Mouse (Mus musculus): ENCODE data around the gene Dgcr2.

Gene Dgcr2

DNA sequence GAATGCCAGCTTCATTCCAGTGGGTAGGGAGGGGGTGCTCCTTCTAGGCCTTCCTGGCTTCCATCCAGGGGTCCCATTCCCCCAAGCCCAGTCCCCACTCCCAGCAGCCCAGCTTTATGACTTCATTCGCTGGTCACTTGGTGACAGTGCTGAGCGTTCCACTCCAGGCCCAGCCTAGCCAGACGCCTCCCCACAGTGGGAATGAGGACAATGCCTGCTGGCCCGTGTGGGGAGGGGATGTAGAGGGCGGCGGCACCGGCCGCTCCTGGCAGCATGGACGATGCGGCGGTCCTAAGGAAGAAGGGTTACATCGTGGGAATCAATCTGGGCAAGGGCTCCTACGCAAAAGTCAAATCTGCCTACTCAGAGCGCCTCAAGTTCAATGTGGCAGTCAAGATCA lies at the start of gene Dgcr2, which contains the start of gene Tssk2:
Gene Dgcr2, minus strand, starts transcription at position 101 of the 400 bp plus-strand sequence.
Gene Tssk2, plus strand, starts transcription at position 176 of the 400 bp plus-strand sequence.
- no peak for DNase-seq (ENCODE audit: low spot score)

DNA sequence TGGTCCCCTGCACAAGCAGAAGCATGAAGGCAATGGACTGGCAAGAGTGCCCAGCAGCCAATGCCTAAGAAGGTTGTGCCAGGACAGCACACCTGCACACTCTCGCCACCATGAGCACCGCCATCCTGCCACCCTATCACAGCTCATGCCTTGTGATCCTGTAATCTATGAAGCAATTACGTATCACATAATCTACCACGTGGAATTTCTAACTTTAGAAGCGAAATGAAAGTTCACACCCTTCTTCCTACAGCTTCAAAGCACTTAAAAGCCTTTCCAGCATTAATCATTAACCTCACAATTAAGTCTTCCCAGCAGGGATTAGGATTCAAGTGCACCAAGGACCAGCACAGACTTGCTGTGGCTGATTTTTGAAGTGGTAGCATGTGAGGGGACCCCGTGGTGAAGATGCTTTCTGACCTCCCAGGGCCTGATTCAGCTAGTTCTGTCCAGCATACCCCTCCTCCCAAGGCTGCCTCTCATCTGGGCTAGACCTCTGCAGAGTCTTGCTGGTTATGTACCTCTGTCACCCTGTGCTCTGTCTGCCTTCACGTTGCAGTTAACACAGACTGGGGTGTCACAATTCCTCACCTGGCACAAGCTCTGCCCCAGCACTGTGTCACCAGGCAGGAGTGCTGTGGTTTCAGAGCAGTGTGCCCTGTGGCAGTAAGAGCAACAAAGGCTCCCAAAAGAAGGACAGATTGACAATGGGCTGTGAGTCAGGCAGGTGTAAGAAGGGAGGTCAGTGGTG lies 46.9 kb upstream of the Dgcr2 start:
- peak; percentile 54 for DNase-seq (ENCODE audit: low spot score)

DNA sequence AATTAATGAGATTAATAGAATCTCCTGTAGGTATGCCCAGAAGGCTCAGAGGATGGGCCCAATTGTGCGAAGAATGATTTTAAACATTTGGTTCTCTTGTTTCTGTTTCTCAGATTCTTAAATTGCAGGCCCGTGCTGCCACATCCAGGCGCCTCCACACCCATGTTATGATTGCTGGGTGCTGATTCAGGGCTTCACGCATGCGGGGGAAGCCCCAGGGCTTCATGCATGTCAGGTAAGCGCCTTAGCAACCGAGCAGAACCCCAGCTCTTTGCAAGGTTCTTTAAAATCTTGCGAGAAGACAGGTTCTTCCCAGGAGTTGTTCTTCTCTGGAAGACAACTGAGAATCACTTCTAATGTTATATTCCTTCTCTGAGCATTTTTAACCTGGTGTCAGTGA lies 45.1 kb upstream of the Dgcr2 start:
- no peak for DNase-seq (ENCODE audit: low spot score)

DNA sequence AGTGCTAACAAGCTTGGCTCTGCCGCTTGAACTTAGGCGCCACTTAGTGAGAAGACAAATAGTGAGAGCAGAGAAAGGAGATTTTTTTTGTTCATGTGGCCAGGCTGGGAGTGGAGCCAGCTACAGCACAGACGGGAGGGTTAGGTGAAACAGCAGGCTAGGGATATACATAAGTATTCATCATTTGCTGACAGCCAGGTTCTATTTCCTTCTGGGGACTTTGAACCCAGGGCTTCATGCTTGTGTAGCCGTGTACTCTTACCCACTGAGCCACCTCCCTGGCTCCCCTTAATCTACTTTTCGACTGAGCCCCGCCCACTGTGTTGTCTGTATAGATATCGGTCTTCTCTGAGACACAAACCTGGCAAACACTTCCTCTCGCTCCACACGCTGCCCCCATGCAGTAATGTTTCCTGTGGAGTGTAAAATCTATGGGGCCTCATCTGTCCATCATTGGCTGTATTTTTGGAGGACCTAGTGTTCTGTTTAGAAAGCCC lies 40.9 kb upstream of the Dgcr2 start:
- no peak for DNase-seq (ENCODE audit: low spot score)

DNA sequence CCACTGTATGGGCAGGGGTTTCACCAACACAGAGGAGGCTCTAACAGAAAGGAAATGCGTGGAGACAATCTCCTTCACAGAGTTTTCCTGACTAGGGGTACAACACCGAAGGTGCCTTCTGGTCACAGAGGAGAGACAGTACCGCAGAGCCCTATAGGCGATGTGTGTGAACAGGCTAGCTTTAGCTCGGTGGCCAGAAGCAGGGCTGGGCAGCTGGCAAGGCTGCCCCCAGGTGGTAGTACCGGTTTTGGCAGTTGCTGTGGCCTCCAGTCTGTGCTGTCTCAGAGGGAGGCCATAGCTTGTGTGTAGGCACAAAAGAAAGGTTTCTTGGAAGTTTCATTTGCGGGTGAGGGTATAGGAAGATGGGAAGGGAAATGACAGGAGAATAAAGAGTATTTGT lies 40.5 kb upstream of the Dgcr2 start:
- DNase-seq (ENCODE audit: low spot score): peak; percentile 77

DNA sequence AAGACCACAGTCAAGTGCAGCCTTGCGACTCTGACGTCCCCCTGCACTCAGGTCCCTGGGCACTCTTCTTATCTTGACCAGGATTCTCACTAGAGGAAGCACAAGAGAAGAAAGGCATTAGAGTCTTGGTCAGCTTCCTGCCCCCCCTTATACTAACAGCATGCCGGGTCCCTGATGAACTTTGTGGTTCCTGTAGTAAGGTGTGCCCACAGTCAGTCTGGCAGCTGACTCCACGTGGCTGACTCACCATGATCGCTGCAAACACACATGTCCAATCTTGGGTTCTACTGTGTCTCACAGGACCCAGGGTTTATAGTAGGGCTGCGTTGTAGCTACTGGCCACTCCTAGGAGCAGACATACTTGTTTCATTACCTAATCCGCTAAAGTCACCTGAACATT lies 39.8 kb upstream of the Dgcr2 start:
- DNase-seq (ENCODE audit: low spot score): no peak

DNA sequence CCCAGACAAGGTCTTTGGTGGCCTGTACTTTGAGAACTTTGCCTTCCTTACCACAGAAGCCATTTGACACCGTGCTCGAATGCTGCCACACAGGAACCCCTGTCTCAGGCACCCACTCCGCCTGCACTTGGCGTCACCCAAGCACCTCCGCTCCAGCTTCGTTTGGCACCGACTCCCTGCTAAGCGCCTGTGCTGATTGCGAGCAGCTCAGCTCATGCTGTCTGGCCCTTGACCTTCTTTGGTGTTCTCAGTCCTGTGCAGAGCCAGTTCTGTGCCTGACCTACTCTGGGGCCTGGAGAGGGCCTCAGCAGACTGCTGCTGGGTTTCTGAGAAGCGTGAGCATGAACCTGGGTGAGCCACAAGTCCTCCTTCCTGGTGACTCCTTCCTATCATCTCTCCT lies 38.4 kb upstream of the Dgcr2 start:
- peak; percentile 49 for DNase-seq (ENCODE audit: low spot score)

DNA sequence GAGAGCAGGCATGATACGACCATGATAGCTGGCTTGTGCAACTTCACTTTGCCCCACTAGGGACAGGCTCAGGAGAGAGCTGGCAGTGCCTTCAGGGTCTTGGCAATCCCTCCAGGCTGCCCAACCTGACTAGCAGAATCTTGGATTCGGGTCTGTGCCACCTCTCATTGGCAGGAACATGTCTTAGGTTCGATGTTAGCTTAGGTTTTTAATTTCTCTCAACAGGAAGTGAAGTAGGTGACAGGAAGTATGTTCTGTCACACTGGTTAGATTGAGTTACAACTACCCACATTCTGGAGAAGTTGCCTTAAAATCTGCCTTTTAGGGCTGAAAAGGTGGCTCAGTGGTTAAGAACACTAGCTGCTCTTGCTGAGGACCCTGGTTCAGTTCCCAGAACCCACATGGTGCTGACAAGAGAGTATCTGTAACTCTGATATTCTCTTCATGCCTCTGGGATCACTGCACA lies 36.1 kb upstream of the Dgcr2 start:
- DNase-seq (ENCODE audit: low spot score): no peak

DNA sequence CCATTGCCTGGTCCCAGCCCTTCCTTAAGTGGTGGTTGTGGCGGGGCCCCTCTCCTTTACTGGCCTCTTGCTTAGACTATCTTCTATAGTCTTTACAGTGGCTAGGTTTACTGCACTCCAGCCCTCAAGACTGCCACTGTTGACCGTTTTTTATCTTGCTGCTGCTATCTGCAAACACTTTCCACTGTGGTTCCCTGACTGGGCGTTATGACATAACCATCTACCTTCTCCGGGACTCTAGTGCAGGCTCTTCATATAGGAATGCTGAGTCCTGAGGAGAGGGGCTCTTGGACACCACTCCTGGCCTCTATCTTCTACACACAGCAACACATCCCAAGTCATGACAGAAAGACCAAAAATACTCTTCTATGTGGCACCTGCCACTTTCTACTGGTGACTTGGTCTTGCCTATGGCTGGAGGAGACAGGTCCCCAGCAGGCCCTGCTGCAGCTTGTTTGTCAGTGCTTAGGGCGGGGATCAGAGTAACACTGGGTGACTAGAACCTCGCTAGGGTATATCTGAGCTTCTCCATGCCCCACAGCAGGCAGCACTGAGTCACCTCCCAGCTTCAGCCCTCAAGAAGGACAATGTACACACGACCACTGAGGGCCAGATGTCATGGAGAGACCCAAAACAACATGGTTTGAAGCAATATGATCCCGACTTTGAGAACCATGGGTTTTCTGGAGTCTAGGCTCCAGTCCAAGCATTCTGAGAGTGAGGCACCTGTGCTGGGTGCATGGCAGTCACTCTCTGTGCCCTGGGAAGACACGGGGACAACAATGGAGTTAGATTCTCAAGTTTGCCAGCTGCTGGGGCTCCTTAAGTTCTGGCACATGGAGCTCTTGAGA lies 35.5 kb upstream of the Dgcr2 start:
- no peak for DNase-seq (ENCODE audit: low spot score)

DNA sequence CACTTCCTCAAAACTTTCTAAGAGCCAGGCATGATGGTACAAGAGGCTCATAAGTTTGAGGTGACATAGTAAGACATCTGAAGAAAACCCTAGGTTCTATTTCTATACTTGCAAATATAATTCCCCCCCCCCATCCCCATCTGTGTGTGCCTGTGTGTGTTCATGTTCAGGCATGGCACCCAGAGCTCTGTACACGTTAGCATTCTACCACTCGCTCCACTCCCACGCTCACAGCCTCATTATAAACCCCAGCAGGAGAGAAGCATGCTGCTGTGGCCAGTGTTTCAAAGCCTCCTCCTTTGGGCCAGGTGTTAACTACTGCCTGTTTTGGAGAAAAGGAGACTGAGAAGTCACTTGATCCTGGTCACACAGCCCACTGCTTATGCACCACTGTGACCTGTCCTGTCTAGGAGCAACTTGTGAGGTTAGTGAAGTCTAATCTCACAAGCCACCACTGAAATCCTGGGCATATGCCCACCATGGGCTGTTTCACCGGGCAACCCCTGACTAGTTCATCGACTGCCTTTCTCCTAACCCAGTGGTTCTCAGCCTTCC lies 33.6 kb upstream of the Dgcr2 start:
- DNase-seq (ENCODE audit: low spot score): no peak

DNA sequence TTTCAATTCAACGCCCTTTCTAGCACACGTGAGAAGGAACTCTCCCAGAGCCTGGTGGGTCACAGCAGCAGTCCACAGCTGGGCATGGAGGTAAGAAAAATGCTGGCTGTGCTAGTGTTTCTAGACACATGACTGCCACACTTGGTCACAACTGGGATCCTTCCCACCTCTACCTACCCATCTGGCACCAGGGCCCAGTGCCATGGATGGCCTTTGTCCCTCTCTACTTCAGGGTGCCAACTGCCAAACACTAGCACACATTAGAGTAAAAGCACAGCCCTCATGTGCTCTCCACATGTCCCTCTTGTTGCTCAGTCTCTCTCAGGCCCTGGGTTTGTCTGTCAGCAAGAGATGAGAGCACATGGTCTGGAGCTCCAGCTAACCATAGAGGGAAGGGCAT lies 31.3 kb upstream of the Dgcr2 start:
- DNase-seq (ENCODE audit: low spot score): no peak

DNA sequence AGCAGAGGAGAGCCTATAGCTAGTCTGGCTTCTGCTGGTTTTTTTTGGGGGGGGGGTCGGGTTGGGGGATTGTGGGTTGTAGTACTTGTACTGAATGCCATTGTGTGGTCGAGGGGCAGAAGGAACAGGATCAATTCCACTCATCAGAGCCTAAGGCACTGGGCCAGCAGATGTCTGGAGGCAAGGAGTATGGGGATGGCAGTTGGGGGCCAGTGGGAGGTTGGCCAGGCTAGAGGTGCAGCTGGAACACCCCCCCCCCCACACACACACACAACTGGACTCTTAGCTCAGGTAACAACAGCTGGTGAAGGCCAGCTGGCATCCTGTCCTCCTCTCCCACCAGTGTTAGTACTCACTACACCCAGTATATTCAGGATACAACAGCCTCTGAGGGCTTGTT lies 30.8 kb upstream of the Dgcr2 start:
- DNase-seq (ENCODE audit: low spot score): no peak

DNA sequence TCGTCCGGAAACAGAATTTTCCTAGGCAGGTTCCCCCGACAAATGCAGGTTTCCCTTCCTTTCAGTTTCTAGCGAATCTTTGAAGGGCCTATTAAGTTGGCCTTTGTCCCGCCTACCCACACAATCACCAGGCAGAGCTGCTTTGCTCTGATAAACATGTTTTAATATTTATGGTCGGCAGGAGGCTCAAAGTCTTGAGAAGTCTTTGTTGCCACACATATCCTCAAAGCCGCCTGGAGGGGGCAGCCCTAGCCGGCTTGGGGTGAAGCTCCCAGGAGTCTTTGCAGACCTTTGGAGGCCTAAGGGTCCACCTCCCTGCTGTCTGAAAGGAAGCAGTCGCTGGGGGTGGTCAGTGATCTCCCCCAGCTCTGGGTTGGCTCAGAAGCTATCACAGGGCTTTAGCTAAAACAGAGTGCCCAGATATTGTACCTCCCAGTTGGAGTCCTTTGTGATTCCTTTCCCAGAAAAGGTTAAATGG lies 30.3 kb upstream of the Dgcr2 start:
- peak; percentile 89 for DNase-seq (ENCODE audit: low spot score)

DNA sequence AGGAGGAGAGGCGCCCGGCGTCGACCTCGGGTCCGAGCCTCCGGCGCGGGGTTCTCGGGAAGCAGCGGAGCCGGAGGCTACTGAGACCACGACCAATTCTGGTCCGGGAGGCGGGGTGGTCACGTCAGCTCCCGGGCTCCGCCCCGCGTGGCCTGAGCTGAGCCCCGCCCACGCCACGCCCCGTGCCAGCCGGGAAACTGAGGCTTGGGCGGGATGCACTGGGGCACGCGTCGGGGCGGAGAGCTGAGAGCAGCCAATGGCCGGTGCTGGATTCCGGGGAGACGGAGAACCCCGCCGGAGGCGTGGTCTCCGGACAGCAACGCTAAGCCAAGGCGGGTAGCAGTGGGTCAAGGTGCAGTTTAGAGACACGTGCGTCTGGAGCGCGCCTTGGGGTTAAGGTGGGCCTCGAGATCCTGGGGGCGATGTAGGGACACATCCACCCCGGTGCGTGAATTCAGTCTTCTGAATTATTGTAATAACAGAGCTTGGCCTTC lies 29.8 kb upstream of the Dgcr2 start, which contains the start of gene Slc25a1:
Gene Slc25a1, minus strand, starts transcription at position 133 of the 494 bp plus-strand sequence.
- peak; percentile 80 for DNase-seq (ENCODE audit: low spot score)

DNA sequence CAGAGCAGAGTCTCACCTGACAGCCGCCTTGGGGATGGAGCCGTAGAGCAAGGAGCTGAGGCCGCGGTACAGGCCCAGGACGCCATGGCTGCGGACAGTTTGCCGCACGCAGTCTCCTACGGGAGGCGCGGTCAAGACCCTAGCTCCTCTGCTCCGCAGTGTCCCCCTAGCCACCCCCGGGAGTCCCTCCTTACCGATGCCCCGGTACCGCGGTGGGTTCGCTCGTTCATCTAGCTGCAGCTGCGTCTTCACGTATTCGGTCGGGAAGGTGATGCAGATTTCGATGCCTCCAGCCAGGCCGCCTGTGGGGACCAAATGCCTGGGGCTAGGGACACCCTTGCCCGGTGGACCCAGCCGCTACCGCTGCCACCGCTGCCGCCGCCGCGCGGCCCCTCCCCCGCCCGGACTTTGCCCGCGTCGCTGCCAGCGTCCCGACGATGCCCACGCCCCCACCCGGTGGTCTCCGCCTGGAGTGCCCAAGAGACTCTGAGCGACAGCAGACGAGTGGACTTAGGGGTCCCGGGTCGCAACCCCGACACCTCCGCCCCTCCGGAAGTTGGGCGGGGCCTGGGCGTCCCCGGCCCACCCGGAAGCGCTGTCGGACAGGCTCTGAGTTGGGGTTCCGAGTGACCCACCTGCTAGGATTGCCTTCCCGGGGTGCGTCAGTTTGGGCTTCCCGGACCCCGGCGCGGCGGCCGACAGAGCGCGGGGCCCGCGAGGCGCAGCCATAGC lies 29.2 kb upstream of the Dgcr2 start:
- peak; percentile 23 for DNase-seq (ENCODE audit: low spot score)

DNA sequence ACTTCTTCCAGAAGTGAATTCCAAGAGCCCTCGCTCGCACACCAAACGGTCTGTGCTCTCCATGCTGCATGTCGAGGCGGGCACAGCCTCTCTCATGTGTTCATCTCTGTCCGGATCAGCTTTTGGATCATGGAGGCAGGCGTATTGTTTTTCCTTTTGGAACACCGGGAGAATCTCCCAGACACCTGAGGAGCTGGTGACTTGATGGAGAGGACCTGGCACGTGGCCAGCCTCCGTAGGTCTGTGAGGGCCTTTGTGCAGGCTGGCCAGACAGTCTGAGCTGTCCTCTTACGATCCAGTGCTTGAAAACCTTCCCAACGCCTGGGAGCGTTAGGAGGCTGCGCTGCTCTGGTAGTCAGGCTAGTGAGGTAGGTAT lies 23.8 kb upstream of the Dgcr2 start:
- no peak for DNase-seq (ENCODE audit: low spot score)

DNA sequence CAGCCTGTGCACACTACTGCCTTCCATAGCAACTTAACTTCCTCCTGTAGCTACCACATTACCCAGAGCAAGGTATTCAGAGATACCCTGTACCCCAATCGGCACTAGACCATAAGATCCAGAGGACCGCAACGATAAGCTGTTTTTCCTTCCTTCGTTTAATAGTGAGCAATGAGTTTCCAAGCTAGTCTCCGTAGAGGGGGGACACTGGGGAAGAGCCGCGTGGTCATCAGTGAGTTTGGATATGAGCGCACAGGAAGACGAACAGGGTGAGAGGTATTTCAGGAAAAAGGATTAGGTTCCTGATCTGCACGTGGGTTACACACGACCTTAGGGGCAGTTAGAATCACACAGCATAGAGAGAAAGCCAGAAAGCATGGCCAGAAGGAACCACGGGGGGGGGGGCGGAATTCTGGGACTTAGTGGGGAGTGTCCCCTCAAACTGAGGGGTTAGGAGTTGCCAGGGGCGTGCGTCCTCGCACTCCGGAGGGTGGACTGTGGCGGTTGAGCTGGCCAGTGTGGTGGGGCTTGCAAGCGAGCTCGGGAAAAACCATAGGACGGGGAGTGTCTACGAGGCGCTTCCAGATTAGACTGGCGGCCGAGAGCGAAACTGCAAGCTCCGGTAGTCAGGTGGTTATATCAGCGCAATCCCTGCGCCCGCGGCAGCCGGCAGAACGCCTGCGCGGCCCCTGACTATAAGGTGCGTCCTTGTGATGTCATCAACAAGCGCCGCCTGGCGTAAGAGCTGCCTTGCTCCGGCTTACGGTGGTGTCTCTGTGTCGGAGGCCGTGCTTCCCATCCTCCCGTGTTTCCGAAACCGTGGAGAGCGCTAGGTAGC lies 23.2 kb upstream of the Dgcr2 start:
- peak; percentile 95 for DNase-seq (ENCODE audit: low spot score)

DNA sequence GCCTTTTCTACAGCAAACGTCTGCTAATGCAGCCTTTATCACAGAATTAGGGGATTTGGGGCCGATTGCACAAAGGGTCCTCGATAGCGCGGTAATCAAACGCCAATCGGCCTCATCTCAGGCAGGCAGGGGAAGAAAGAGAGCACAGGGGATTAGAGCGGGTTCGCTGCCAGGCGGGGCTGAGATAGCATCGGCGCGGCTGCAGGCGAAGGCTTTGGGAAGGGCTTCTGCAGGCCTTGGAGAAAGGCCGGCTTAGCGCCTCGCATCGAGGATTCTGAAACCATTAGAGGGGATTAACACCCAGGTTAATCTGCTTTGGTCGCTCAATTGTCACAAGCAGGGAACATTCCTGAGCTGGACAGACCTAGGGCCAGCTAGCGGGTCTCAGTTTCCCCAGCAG lies 22.2 kb upstream of the Dgcr2 start:
- no peak for DNase-seq (ENCODE audit: low spot score)

DNA sequence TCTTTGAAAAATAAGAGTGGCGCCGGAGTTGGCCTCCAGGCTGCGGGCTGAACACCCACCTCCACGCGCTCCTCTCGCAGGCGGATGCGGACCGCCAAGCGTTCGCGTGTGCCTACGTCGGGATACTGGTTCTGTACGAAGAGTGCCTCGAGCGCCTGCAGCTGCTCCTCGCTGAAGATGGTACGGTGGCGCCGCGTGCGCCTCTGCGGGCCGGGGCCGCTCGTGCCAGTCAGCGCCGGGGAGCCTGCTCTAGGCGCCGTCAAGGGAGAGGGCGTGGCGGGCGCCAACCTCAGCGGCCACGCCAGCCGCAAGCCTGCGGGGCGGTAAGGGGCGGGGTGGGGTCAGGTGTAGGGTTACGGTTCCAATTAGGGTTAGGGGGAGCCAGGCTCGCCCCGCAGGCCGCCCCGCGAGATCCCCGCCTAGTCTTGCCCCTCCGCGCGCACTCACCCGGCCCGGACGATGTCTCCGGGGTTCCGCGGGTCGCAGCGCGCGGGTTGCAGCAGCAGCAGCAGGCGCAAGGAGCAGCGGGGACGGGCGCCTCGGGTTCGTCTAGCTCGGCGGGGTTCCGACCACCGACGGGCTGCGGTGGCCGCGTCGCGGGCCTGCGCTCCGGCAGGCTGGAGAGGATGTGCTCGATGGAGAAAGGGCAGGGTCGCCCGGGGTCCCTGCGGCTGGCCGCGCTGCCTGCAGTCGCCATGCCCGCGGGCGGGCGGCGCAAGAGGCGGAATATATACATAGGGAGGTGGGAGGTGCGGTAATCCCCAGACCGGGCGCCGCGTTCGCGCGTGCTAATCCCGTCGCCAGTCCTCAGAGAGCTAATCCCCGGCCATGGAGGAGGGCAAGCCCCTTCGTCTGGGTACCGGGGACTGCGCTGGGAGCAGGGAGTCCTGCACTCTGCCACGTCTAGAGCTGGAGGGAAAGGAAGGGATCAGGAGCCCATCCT lies 16.2 kb upstream of the Dgcr2 start, which contains the start of gene Gsc2:
Gene Gsc2, minus strand, starts transcription at position 753 of the 943 bp plus-strand sequence.
- DNase-seq (ENCODE audit: low spot score): no peak
